Mouse (Mus musculus): Measurements from ENCODE around the gene Naa20.

DNA sequence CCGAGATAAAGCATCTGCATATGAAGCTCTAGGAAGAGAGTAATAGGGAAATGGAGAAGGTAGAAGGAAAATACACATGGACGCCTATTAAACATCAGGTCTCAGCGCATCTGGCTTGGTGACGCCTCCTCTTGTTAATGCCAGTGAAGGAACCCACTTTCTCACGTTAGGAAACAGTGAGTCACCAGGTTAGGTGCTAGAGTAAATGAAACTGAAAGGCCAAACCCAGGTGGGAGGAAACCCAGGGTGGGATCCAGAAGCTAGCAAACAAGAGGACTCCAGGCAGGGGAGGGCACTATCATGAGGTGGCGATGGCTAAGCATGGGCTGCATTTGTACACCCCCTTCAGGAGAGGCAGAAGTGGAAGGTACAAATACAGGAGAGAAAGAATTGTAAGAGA, 3.3 kb downstream of the Naa20 start:
- TF ChIP-seq CTCF (conservative IDR thresholded peaks at IDR 0.05; ENCODE audit: insufficient read depth, insufficient read length, low read depth, low read length) = no peak
- no peak for TF ChIP-seq POLR2A (IDR thresholded peaks at IDR 0.05; ENCODE audit: low read depth, low read length)

All from kidney, adult 2 months (tissue).